Mouse (Mus musculus) forebrain, embryonic 11.5 days (tissue): ENCODE data around the gene Ckmt1. TPM values are rescaled to one million over a fixed set of nuclear protein-coding genes. Genes with fewer than 3 reads are reported as not detected.

Experiments
- ATAC-seq: fragments of 200-750 bp; cut with Nextera tagmentation; replicated peaks from 2 replicates; pipeline ENCODE4 v1.8.0; 2017; ENCODE audit warnings: moderate TSS enrichment; ENCODE audit not compliant: low FRiP score
- DNase-seq: peaks from one replicate; pipeline ENCODE4 v3.0.0-alpha.2; 2017; ENCODE audit warnings: low spot score
- H3K27ac ChIP-seq: fragments of 300-500 bp; sonication (generic); 2 replicates; pipeline ENCODE4 v1.5.1; 2014; ENCODE audit warnings: low read depth, low read length
- H3K27me3 ChIP-seq: fragments of 300-500 bp; sonication (generic); 2 replicates; pipeline ENCODE4 v1.6.1; 2014; ENCODE audit warnings: mild to moderate bottlenecking, low read length, mixed read lengths; ENCODE audit not compliant: control insufficient read depth, insufficient read depth
- H3K36me3 ChIP-seq: fragments of 300-500 bp; sonication (generic); 2 replicates; pipeline ENCODE4 v1.6.1; 2014; ENCODE audit warnings: mild to moderate bottlenecking, low read length, moderate library complexity, mixed read lengths; ENCODE audit not compliant: control insufficient read depth, insufficient read depth
- H3K4me1 ChIP-seq: fragments of 300-500 bp; sonication (generic); replicated peaks from 2 replicates; pipeline ENCODE4 v1.6.1; 2014; ENCODE audit warnings: low read length, mixed read lengths; ENCODE audit not compliant: control insufficient read depth, insufficient read depth
- H3K4me2 ChIP-seq: fragments of 300-500 bp; sonication (generic); 2 replicates; pipeline ENCODE4 v1.6.1; 2014; ENCODE audit warnings: low read depth, mild to moderate bottlenecking, low read length, moderate library complexity, mixed read lengths; ENCODE audit not compliant: severe bottlenecking
- H3K4me3 ChIP-seq: fragments of 300-500 bp; sonication (generic); 2 replicates; pipeline ENCODE4 v1.5.1; 2014; ENCODE audit warnings: low read depth, low read length
- H3K9ac ChIP-seq: fragments of 300-500 bp; sonication (generic); 2 replicates; pipeline ENCODE4 v1.6.1; 2014; ENCODE audit warnings: low read length
- H3K9me3 ChIP-seq: fragments of 300-500 bp; sonication (generic); 2 replicates; pipeline ENCODE4 v1.6.1; 2016; ENCODE audit warnings: low read length, mixed read lengths; ENCODE audit not compliant: control insufficient read depth
- WGBS: fragments of 180-500 bp; shearing (Covaris S2); extraction: QIAGEN DNeasy Blood & Tissue Kit; methylation state at CpG from one replicate; pipeline ENCODE4 v1.1.7; 2014; 5-methylcytosine and 5-hydroxymethylcytosine counted together
- polyA plus RNA-seq: library from polyadenylated mRNA; unstranded; fragments of >200 nt; fragmentation: Nextera tagmentation; extraction: Ambion mirVana; gene quantifications from 2 replicates; pipeline ENCODE4 v1.2.1, GENCODE M21; 2014

Gene Ckmt1
- polyA plus RNA-seq, 1 experiment from 2014 or later: 3.6 TPM

- H3K4me1 ChIP-seq: peaks cover 10% of the 10 kb centered on the region; the same call in 1 of the 2 replicates
- H3K4me2 ChIP-seq: peak overlapping the region; percentile 86
- H3K9me3 ChIP-seq: no peaks in the 10 kb centered on the region
- no peaks in the 10 kb centered on the region for H3K36me3 ChIP-seq
- no peak for DNase-seq
- peaks cover 6% of the 10 kb centered on the region; the same call in 1 of the 2 replicates for H3K27me3 ChIP-seq
- WGBS: 7% methylated on average over 6 of the region's 6 CpGs
- H3K4me3 ChIP-seq: peak overlapping the region; percentile 73
- no peak for ATAC-seq
- H3K27ac ChIP-seq: peak overlapping the region; percentile 25; the same call in 1 of the 2 replicates
- peak overlapping the region; percentile 88 for H3K9ac ChIP-seq
Measured at GRCm38 (mm10) chr2:121354378-121354777, 3.1 kb upstream of the Ckmt1 start.

- no peaks in the 10 kb centered on the region for H3K36me3 ChIP-seq
- peaks cover 6% of the 10 kb centered on the region; the same call in 1 of the 2 replicates for H3K27me3 ChIP-seq
- ATAC-seq (peak; percentile 97), DNase-seq (peak; percentile 99)
- WGBS: under 1% methylated on average over 55 of the region's 58 CpGs
- peak within 1 kb of the TSS; percentile 86 for H3K4me2 ChIP-seq
- H3K27ac ChIP-seq: peak within 1 kb of the TSS; percentile 25; the same call in 1 of the 2 replicates
- peak within 1 kb of the TSS; percentile 88 for H3K9ac ChIP-seq
- H3K4me1 ChIP-seq: peaks cover 10% of the 10 kb centered on the region; the same call in 1 of the 2 replicates
- H3K4me3 ChIP-seq: peak within 1 kb of the TSS; percentile 73
- no peaks in the 10 kb centered on the region for H3K9me3 ChIP-seq
Measured at GRCm38 (mm10) chr2:121354820-121355592, 2.5 kb upstream of the Ckmt1 start, which contains the start of gene Ppip5k1. Ppip5k1 (minus strand) TSS chr2:121355396.

GRCm38 (mm10) chr2:121357961-121358360 lies 447 bp downstream of the Ckmt1 start:
- 8% methylated on average over 4 of the region's 4 CpGs for WGBS
- Histone ChIP-seq H3K4me2 (peak overlapping the region; percentile 59; the same call in 1 of the 2 replicates), H3K4me1 (peaks cover 10% of the 10 kb centered on the region; the same call in 1 of the 2 replicates), H3K4me3 (peak overlapping the region; percentile 30; the same call in 1 of the 2 replicates), H3K9ac (no peak overlapping the region; the same call in 1 of the 2 replicates), H3K36me3 (no peaks in the 10 kb centered on the region), H3K27me3 (peaks cover 6% of the 10 kb centered on the region; the same call in 1 of the 2 replicates), H3K27ac (no peak overlapping the region), H3K9me3 (no peaks in the 10 kb centered on the region)
- no peak for DNase-seq
- ATAC-seq: no peak

GRCm38 (mm10) chr2:121358381-121358780 lies 867 bp downstream of the Ckmt1 start:
- ATAC-seq: peak; percentile 25; the same call in 1 of the 2 replicates
- no peak overlapping the region for H3K27ac ChIP-seq

GRCm38 (mm10) chr2:121359461-121359860 lies 1.9 kb downstream of the Ckmt1 start:
- ATAC-seq (no peak), DNase-seq (no peak)
- no peak overlapping the region for H3K4me2 ChIP-seq
- H3K27ac ChIP-seq: no peak overlapping the region
- H3K9me3 ChIP-seq: no peaks in the 10 kb centered on the region
- no peak overlapping the region for H3K4me3 ChIP-seq
- no peak overlapping the region for H3K9ac ChIP-seq
- no peaks in the 10 kb centered on the region for H3K36me3 ChIP-seq
- 44% methylated on average over 4 of the region's 4 CpGs for WGBS
- H3K27me3 ChIP-seq: peaks cover 6% of the 10 kb centered on the region; the same call in 1 of the 2 replicates
- H3K4me1 ChIP-seq: peaks cover 8% of the 10 kb centered on the region; the same call in 1 of the 2 replicates

More at GRCm38 (mm10) chr2:121358381-121358780, 867 bp downstream of the Ckmt1 start:
- Histone ChIP-seq H3K9ac (peak overlapping the region; percentile 48), H3K4me1 (peaks cover 10% of the 10 kb centered on the region; the same call in 1 of the 2 replicates), H3K4me2 (peak overlapping the region; percentile 59), H3K27me3 (peaks cover 6% of the 10 kb centered on the region; the same call in 1 of the 2 replicates), H3K4me3 (peak overlapping the region; percentile 30), H3K36me3 (no peaks in the 10 kb centered on the region), H3K9me3 (no peaks in the 10 kb centered on the region)
- DNase-seq: peak; percentile 70
- WGBS: 0% methylated on average over 16 of the region's 16 CpGs

DNA sequence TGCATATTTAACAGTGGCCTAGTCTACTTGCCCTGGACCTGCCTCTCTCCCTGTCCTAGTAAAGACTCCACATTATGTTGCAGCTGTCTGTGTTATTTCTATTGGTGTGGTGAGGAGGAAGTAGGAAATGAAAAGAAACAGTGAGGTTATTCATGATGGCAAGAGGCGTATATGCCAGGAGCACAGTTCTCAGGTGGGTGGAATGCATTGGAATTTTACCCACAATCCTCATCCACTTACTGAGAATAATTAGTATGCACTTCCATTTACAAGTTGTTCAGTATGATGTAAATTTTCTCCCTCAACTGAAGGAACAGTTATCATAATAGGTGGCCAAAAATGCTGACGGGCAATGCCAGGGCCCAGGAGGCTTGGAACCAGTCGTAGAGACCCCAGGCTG lies 6.1 kb downstream of the Ckmt1 start:
- no peaks in the 10 kb centered on the region for H3K36me3 ChIP-seq
- H3K9me3 ChIP-seq: no peaks in the 10 kb centered on the region
- DNase-seq: no peak
- no peak overlapping the region for H3K27ac ChIP-seq
- no peak overlapping the region for H3K4me2 ChIP-seq
- no peak overlapping the region for H3K9ac ChIP-seq
- H3K27me3 ChIP-seq: no peaks in the 10 kb centered on the region
- no peak overlapping the region for H3K4me3 ChIP-seq
- WGBS: 88% methylated on average over 3 of the region's 3 CpGs
- peaks cover 2% of the 10 kb centered on the region; the same call in 1 of the 2 replicates for H3K4me1 ChIP-seq
- ATAC-seq: no peak

GRCm38 (mm10) chr2:121368831-121369230 lies 11.3 kb downstream of the Ckmt1 start:
- no peaks in the 10 kb centered on the region for H3K9me3 ChIP-seq
- ATAC-seq (no peak), DNase-seq (no peak)
- no peak overlapping the region for H3K4me2 ChIP-seq
- WGBS: 90% methylated on average over 2 of the region's 2 CpGs
- no peaks in the 10 kb centered on the region for H3K36me3 ChIP-seq
- H3K27ac ChIP-seq: no peak overlapping the region
- no peaks in the 10 kb centered on the region for H3K27me3 ChIP-seq
- no peaks in the 10 kb centered on the region for H3K4me1 ChIP-seq
- H3K9ac ChIP-seq: no peak overlapping the region
- no peak overlapping the region for H3K4me3 ChIP-seq

DNA sequence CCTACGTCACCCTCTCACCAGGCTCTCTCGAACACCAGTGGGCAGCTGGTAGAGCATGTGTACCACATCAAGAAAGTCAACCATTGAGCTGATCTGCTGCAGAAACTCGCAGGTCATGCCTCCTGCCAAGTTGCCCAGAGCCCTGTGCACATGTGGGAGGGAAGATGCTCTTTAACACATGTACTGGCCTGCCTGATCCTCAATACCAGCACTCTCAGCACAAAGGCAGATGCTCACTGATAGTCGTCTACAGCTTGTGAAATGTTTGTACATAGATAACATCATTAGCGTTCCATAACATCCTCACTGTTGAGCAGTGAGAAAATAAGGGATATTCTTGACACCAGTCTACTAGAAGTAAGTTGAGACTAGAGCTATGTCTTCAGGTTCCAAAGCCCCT lies 13.4 kb downstream of the Ckmt1 start:
- WGBS: 87% methylated on average over 5 of the region's 5 CpGs
- ATAC-seq: no peak

More for the DNA sequence above, 13.4 kb downstream of the Ckmt1 start:
- Histone ChIP-seq H3K4me2 (no peak overlapping the region), H3K9ac (no peak overlapping the region), H3K27me3 (no peaks in the 10 kb centered on the region), H3K36me3 (no peaks in the 10 kb centered on the region), H3K4me3 (no peak overlapping the region), H3K27ac (no peak overlapping the region), H3K9me3 (no peaks in the 10 kb centered on the region), H3K4me1 (no peaks in the 10 kb centered on the region)
- no peak for DNase-seq
